Mouse (Mus musculus) midbrain, embryonic 12.5 days (tissue): ENCODE measurements around the gene Galnt15. TPM values are rescaled to one million over a fixed set of nuclear protein-coding genes. Genes with fewer than 3 reads are reported as not detected.

Source experiments
- ATAC-seq: fragments of 200-750 bp; cut with Nextera tagmentation; 2 replicates; pipeline ENCODE4 v1.8.0; 2017; ENCODE audit warnings: low read depth, moderate TSS enrichment, moderate library complexity; ENCODE audit not compliant: low FRiP score
- H3K27ac ChIP-seq: fragments of 300-500 bp; sonication (generic); replicated peaks from 2 replicates; pipeline ENCODE4 v1.5.1; 2016; ENCODE audit warnings: mild to moderate bottlenecking
- H3K27me3 ChIP-seq: fragments of 300-500 bp; sonication (generic); 2 replicates; pipeline ENCODE4 v1.6.1; 2016; ENCODE audit warnings: mild to moderate bottlenecking
- H3K36me3 ChIP-seq: fragments of 300-500 bp; sonication (generic); 2 replicates; pipeline ENCODE4 v1.6.1; 2016
- H3K4me1 ChIP-seq: fragments of 300-500 bp; sonication (generic); 2 replicates; pipeline ENCODE4 v1.6.1; 2016
- H3K4me2 ChIP-seq: fragments of 300-500 bp; sonication (generic); replicated peaks from 2 replicates; pipeline ENCODE4 v1.6.1; 2016; ENCODE audit warnings: mild to moderate bottlenecking, moderate library complexity
- H3K4me3 ChIP-seq: fragments of 300-500 bp; sonication (generic); 2 replicates; pipeline ENCODE4 v1.5.1; 2016; ENCODE audit warnings: mild to moderate bottlenecking
- H3K9ac ChIP-seq: fragments of 300-500 bp; sonication (generic); replicated peaks from 2 replicates; pipeline ENCODE4 v1.6.1; 2016; ENCODE audit warnings: mild to moderate bottlenecking, moderate library complexity
- H3K9me3 ChIP-seq: fragments of 300-500 bp; sonication (generic); 2 replicates; pipeline ENCODE4 v1.6.1; 2016; ENCODE audit warnings: mild to moderate bottlenecking
- WGBS: fragments of 180-500 bp; shearing (Covaris S2); methylation state at CpG from one replicate; pipeline ENCODE4 v1.1.7; 2016; 5-methylcytosine and 5-hydroxymethylcytosine counted together
- polyA plus RNA-seq: library from polyadenylated mRNA; unstranded; fragments of >200 nt; fragmentation: Nextera tagmentation; extraction: Ambion mirVana; gene quantifications from 2 replicates; pipeline ENCODE4 v1.2.1, GENCODE M21; 2016

Gene Galnt15
- polyA plus RNA-seq, 1 experiment from 2014 or later = 0.09 TPM

DNA sequence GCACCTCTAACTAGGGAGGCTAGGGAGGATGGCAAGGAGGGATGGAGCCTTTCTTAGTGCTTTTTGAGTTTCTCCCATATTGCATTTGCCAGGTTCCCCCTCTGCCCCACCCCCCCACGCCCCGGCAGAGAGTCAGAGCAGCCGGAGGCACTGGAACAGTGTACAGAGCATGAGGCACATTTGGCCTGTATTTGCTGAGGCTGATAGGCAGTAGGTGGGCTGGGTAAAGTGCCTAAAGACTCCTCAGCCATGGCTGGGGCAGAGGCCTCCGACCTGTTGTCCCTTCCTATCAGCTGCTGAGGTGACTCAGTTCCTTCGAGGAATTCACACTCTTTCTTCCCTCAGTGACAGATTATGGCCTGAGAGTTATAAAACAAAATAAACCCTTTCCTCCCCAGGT is 13.3 kb downstream of the Galnt15 start:
- Histone ChIP-seq H3K9ac (no peak overlapping the region), H3K27ac (no peak overlapping the region), H3K4me1 (no peaks in the 10 kb centered on the region), H3K36me3 (no peaks in the 10 kb centered on the region), H3K27me3 (no peaks in the 10 kb centered on the region), H3K4me2 (no peak overlapping the region), H3K9me3 (no peaks in the 10 kb centered on the region), H3K4me3 (no peak overlapping the region)
- no peak for ATAC-seq
- WGBS = 74% methylated on average over 5 of the region's 5 CpGs

DNA sequence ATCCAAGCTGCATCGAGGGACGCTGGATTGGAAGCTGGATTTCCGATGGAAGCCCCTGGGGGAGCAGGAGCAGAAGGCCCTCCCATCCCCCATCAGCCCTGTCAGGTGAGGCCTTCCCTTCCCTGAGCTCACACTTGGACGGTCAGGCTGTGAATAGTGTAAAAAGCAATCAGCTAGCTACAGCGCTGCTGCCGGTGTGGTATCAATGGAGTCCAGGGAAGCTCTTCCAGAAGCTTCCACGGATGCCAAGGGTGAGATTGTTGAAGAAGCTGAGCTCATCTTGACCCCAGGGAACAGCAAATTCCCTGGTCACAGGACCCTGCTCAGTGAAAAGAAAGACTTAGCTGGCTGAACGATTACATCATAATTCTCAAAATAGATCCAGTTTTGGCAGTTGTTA is 17.6 kb downstream of the Galnt15 start:
- WGBS = 80% methylated on average over 8 of the region's 8 CpGs

DNA sequence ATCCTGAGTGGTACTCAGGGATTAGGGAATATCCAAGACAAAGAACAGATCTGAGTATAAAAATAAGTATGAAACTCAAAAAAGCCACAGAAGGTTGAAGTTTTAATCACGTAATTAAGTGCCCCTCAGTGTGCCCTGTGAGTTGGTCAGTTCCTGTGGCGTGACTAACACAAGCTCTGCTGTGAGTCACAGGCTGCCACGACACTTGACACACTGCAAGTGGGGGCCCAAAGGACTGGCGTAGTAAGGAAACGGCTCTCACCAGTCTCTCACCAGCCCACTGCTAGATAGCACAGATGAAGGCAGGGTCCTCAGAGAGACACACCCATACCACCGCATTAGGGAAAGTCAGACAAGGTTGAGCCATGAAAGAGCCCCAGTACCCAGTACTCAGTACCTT is 21.4 kb downstream of the Galnt15 start:
- Histone ChIP-seq H3K36me3 (no peaks in the 10 kb centered on the region), H3K4me2 (no peak overlapping the region), H3K27me3 (no peaks in the 10 kb centered on the region), H3K27ac (no peak overlapping the region), H3K9ac (no peak overlapping the region), H3K4me1 (no peaks in the 10 kb centered on the region), H3K4me3 (no peak overlapping the region), H3K9me3 (no peaks in the 10 kb centered on the region)
- no peak for ATAC-seq
- WGBS = 88% methylated on average over 6 of the region's 6 CpGs

More for the DNA sequence above, 17.6 kb downstream of the Galnt15 start:
- ATAC-seq = no peak
- Histone ChIP-seq H3K27ac (no peak overlapping the region), H3K9me3 (no peaks in the 10 kb centered on the region), H3K4me3 (no peak overlapping the region), H3K36me3 (no peaks in the 10 kb centered on the region), H3K4me1 (no peaks in the 10 kb centered on the region), H3K27me3 (no peaks in the 10 kb centered on the region), H3K9ac (no peak overlapping the region), H3K4me2 (no peak overlapping the region)

DNA sequence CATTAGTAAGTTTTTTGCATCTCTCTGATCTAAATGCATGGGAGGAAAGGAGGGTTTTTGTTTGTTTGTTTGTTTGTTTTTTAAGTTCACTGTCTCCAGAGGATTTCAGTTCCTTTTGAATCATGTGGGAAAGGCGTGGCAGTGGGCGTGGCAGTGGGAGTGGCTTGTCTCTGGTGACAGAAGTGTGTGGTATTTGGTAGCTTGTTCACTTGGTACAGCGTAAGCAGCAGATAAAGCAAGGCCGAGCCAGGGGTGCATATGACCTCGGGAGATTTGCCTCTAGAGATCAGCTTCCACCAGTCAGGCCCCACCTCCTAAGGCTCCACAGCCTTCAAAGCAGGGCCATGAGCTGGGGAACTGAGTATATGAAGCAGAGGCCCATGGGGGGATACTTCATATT is 25.1 kb downstream of the Galnt15 start:
- Histone ChIP-seq H3K9ac (no peak overlapping the region), H3K27ac (no peak overlapping the region), H3K4me3 (no peak overlapping the region), H3K9me3 (0 out of 2 replicates have a peak, but pooled peaks cover 2% of the 10 kb centered on the region), H3K36me3 (no peaks in the 10 kb centered on the region), H3K4me1 (no peaks in the 10 kb centered on the region), H3K27me3 (no peaks in the 10 kb centered on the region), H3K4me2 (no peak overlapping the region)
- no peak for ATAC-seq
- 79% methylated on average over 5 of the region's 5 CpGs for WGBS

DNA sequence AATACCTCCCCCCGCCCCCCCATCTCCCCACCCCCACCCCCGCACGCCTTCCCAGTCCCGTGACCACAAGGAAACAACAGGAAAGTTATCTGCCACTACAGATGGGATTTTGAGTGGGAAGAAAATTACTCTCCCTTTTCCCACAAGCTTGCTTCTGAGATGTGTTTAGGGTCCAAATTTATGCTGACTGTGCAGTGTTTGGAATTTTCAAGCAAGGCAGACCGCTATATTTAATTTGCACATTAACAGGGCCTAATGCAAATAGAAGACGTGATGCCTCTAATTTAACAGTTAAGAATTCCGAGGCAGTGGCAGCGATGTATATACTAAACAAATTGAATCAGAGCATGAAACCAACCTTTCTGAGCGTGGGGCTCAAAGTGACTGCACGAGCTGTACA is 26.0 kb downstream of the Galnt15 start:
- H3K4me1 ChIP-seq = no peaks in the 10 kb centered on the region
- no peaks in the 10 kb centered on the region for H3K27me3 ChIP-seq
- no peaks in the 10 kb centered on the region for H3K36me3 ChIP-seq
- no peak overlapping the region for H3K4me3 ChIP-seq
- no peak overlapping the region for H3K27ac ChIP-seq
- 71% methylated on average over 10 of the region's 10 CpGs for WGBS
- H3K9me3 ChIP-seq = 0 out of 2 replicates have a peak, but pooled peaks cover 2% of the 10 kb centered on the region
- ATAC-seq = no peak
- no peak overlapping the region for H3K9ac ChIP-seq
- no peak overlapping the region for H3K4me2 ChIP-seq

DNA sequence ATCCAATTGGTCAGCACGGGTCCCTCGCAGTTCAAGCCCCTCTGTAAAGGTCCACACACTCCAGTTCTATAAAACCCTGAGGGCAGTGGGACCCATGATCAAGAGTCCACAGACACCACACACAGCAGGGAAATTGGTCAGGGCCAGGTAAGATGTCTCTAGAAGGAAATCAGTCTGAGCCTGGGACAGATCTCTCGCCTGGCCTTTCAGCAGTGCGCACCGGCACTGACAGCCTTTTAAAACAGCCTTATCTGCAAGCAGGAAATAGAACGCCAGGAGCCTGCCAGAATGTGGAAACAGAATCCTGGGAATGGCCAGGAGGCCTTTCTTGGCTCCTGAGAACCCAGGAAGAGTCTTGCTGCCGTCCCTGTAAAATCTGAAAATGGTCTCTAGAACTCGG is 27.0 kb downstream of the Galnt15 start:
- no peaks in the 10 kb centered on the region for H3K36me3 ChIP-seq
- no peak overlapping the region for H3K27ac ChIP-seq
- H3K4me3 ChIP-seq = no peak overlapping the region
- H3K9ac ChIP-seq = no peak overlapping the region
- no peak overlapping the region for H3K4me2 ChIP-seq
- no peaks in the 10 kb centered on the region for H3K27me3 ChIP-seq
- no peaks in the 10 kb centered on the region for H3K4me1 ChIP-seq
- 0 out of 2 replicates have a peak, but pooled peaks cover 2% of the 10 kb centered on the region for H3K9me3 ChIP-seq
- WGBS = 82% methylated on average over 8 of the region's 8 CpGs
- ATAC-seq = no peak

DNA sequence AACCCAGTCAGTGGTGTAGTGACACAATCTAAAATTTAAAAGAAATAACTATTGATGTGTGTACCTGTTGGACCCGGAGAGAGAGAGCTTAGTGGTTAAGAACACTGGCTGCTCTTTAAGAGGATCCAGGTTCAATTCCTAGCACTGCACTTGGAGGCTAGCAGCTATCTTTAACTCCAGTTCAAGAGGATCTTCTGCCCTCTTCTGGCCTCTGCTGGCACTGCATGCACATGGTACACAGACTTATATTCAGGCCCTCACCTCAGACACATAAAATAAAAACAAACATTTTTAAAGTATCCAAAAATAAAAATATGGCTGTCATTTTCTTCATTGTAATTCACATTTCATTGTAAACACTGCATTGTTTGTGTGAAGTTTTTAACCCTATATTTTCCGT is 27.9 kb downstream of the Galnt15 start:
- Histone ChIP-seq H3K36me3 (no peaks in the 10 kb centered on the region), H3K4me1 (no peaks in the 10 kb centered on the region), H3K27ac (no peak overlapping the region), H3K27me3 (no peaks in the 10 kb centered on the region), H3K9ac (no peak overlapping the region), H3K9me3 (0 out of 2 replicates have a peak, but pooled peaks cover 2% of the 10 kb centered on the region), H3K4me3 (no peak overlapping the region), H3K4me2 (no peak overlapping the region)
- ATAC-seq = no peak
- 91% methylated on average over 2 of the region's 2 CpGs for WGBS

DNA sequence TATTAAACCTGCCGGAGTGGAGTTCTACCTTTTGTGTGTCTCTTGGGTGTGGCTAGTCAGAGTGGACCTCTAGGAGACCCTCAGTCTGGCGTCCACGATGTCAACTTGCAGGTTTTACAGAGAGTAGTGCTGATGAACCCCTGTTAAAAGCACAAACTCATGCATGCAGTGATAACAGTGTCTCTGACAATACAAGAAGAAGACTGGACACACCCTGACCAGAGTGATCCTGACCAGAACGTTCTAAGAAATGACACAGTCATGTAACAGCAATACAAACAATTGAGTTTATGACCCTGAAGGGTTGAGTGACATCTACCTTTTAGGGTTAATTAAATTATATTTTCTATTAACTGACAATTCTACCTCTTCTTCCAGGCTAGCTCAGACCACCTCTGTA is 28.9 kb downstream of the Galnt15 start:
- no peaks in the 10 kb centered on the region for H3K36me3 ChIP-seq
- ATAC-seq = no peak
- no peak overlapping the region for H3K27ac ChIP-seq
- 83% methylated on average over 4 of the region's 4 CpGs for WGBS
- no peaks in the 10 kb centered on the region for H3K4me1 ChIP-seq
- no peak overlapping the region for H3K4me3 ChIP-seq
- H3K4me2 ChIP-seq = no peak overlapping the region
- no peaks in the 10 kb centered on the region for H3K27me3 ChIP-seq
- no peak overlapping the region for H3K9ac ChIP-seq
- 0 out of 2 replicates have a peak, but pooled peaks cover 2% of the 10 kb centered on the region for H3K9me3 ChIP-seq

DNA sequence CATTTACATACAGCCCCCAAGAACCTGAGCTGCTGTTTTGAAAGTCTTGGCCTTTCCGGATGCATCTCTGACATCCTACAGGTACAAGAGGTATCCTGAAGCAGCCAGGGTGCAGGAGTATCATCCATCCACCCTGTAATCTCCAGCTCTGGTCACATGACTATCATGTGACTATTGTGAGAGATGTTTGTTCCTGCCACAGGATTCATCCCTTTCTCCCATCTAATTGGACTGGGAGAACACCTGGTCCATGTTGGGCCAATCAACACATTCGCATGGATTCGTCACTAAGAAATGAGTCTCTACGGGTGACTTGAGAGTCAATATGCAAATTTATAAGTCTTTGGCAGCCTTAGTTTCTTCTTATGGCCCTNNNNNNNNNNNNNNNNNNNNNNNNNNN is 32.6 kb downstream of the Galnt15 start:
- peaks cover 10% of the 10 kb centered on the region for H3K9me3 ChIP-seq
- 95% methylated on average over 4 of the region's 4 CpGs for WGBS
- no peak for ATAC-seq
- H3K4me1 ChIP-seq = no peaks in the 10 kb centered on the region
- H3K27me3 ChIP-seq = no peaks in the 10 kb centered on the region
- H3K9ac ChIP-seq = no peak overlapping the region
- H3K27ac ChIP-seq = no peak overlapping the region
- no peaks in the 10 kb centered on the region for H3K36me3 ChIP-seq
- H3K4me2 ChIP-seq = no peak overlapping the region
- H3K4me3 ChIP-seq = no peak overlapping the region

DNA sequence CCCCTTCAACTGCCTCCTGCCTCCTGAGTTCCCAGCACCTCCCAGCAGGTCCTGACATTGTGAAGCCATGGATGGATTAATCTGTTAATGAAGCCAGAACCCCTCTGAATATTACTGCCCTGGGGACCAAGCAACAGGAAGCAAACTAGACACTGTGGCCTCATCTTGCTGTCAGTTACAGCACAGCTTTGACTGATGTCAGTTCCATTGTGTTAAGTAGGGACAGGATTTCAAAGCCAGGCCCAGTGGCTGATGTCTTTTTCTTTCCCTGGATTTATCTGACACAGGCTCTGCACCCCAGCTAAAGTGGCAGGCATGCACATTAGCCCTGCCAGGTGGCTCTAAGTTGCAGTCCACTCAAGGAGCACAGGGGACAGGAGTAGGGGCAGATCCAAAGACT is 44.0 kb downstream of the Galnt15 start:
- Histone ChIP-seq H3K27ac (no peak overlapping the region), H3K9ac (no peak overlapping the region), H3K36me3 (no peaks in the 10 kb centered on the region), H3K4me1 (no peaks in the 10 kb centered on the region), H3K9me3 (no peaks in the 10 kb centered on the region), H3K4me2 (no peak overlapping the region), H3K27me3 (no peaks in the 10 kb centered on the region), H3K4me3 (no peak overlapping the region)
- no peak for ATAC-seq

DNA sequence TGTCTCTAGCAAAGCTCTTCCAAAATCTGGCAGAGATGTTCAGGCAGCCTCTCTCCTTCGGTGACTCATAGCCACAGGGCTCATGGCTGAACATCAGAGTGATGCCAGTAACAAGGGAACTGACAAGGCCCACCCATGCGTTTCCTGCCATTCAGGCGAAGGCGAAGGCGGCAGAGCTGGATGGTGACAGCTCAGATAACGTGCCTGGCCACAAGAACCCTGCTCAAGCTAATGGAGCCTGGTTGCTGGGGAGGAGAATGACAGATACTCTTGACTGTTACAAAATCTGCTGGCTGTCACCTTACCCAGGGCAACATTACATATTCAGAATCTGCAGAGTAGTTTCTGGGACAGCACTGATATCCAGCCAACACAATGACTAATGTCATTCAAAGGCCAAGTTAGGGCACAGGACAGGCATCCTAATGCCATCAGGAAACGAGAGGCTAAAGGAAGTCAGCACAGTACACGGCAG is 44.5 kb downstream of the Galnt15 start:
- H3K4me1 ChIP-seq = no peaks in the 10 kb centered on the region
- H3K27me3 ChIP-seq = no peaks in the 10 kb centered on the region
- no peaks in the 10 kb centered on the region for H3K36me3 ChIP-seq
- H3K4me3 ChIP-seq = no peak overlapping the region
- H3K9me3 ChIP-seq = no peaks in the 10 kb centered on the region
- WGBS = 65% methylated on average over 8 of the region's 8 CpGs
- no peak overlapping the region for H3K4me2 ChIP-seq
- no peak overlapping the region for H3K27ac ChIP-seq
- ATAC-seq = no peak
- no peak overlapping the region for H3K9ac ChIP-seq

DNA sequence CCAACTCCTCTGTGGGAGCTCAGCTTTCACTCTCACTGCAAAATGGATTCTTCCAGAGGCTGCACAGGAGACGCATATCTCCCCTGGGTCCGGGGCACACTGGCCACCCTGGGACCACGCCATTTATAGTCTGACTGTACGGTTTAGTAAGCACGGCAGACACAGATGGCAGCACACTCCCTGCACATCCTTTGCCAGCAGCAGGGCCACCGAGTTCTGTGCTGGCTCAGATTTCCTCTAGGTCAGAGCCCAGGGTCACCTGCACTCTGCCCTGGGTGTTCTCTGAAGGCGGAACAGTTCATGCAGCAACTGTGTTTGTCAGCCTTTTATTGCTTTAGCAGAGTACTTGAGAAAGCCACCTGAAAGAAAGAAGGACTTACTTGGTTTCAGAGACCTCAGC is 45.1 kb downstream of the Galnt15 start:
- no peak overlapping the region for H3K27ac ChIP-seq
- H3K9ac ChIP-seq = no peak overlapping the region
- ATAC-seq = no peak
- H3K27me3 ChIP-seq = no peaks in the 10 kb centered on the region
- 75% methylated on average over 7 of the region's 7 CpGs for WGBS
- H3K4me3 ChIP-seq = no peak overlapping the region
- H3K9me3 ChIP-seq = no peaks in the 10 kb centered on the region
- H3K4me2 ChIP-seq = no peak overlapping the region
- no peaks in the 10 kb centered on the region for H3K4me1 ChIP-seq
- H3K36me3 ChIP-seq = no peaks in the 10 kb centered on the region

DNA sequence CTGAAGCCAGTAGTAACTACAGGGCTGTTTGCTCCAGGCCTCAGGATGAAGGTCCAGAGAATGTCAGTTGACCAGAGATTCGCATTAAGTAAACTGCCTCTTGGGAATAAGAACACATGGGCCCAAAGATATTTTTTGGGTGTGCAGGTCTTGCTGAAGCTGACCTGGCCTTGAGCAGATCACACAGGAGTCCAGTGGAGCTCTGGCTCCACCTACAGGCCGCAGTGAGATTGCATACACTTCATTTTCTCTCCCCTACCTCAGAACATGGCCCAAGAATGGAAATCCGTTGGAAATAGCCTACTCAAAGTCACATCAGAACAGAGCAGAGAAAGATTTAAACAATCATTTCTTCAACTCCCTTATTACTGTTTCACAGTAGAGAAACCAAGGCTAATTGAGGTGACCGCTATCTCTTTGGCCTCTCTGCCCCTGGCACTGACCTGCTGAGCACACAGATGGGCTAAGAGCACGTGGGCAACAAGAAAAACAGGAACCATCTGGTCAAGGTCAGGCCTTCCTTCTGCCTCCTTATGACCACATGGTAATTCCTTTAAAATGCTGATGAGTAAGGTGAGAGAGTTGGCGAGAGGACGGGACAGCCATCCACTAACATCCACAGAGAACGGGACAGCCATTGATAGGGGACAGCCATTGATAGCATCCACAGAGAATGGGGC is 48.2 kb downstream of the Galnt15 start:
- Histone ChIP-seq H3K27me3 (no peaks in the 10 kb centered on the region), H3K36me3 (peaks cover 18% of the 10 kb centered on the region), H3K4me3 (no peak overlapping the region), H3K9me3 (no peaks in the 10 kb centered on the region), H3K9ac (no peak overlapping the region), H3K4me1 (no peaks in the 10 kb centered on the region), H3K4me2 (no peak overlapping the region), H3K27ac (no peak overlapping the region)
- WGBS = 50% methylated on average over 8 of the region's 8 CpGs
- ATAC-seq = no peak
